Mouse (Mus musculus) bone marrow macrophage, adult 2 months (primary cell): Measurements from ENCODE around the gene Il17rb.

Experiments
- CTCF ChIP-seq: IDR thresholded peaks from 2 replicates; pipeline ENCODE4 v1.5.1; 2012; ENCODE audit warnings: low read depth, mild to moderate bottlenecking, low read length, moderate library complexity
- POLR2A ChIP-seq: IDR thresholded peaks from 2 replicates; pipeline ENCODE4 v1.6.1; 2012; ENCODE audit warnings: mild to moderate bottlenecking, low read depth, low read length, borderline replicate concordance

DNA sequence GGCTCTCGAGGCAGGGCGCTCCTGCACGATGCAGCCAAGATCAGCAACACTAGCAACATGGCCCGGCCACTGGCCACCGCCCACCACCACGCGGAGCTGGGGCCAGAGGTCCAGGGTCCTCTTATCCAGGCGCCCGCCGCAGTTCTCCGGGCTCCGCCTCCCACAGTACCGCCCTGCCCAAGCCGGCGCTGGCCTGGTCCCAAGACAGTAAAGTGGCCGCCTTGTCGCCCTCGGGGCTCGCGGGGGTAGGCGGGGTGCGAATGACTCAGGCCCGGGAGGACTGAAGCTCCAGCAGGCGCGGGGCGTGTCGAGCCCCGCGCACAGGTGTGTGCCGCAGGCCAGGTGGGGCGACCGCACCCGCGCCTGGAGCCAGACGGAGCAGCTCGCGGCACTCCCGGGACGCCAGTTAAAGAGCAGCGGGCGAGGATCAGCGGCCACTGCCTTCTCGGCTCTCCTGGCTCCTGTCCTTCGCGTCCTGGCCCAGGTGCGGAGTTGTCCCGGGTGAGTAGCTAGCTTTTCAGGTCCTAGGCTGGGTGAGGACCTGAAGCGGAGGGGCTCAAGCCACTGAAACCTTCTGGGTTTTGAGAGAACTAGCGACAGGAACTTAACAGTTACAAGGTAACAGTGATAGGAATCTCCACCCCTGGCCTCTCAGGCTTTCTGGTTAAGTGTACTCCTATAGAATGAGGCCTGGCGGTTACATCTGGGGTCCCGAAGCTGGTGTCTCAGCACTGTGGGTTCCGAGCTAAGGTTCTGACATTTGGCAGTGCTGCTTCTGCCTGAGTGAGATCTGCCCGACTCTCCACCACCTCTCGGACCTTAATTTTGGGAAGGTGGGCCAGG, at the start of gene Il17rb, which contains the start of gene Chdh:
- TF ChIP-seq CTCF (no peak), POLR2A (no peak)
